Mouse (Mus musculus): ENCODE measurements around the gene S100a10.
"Not testable (repeated sequence)": the region's sequence is repeated elsewhere in the genome, so short reads cannot be mapped to it uniquely, and the experiment has no call there.

The S100a10 gene

DNA sequence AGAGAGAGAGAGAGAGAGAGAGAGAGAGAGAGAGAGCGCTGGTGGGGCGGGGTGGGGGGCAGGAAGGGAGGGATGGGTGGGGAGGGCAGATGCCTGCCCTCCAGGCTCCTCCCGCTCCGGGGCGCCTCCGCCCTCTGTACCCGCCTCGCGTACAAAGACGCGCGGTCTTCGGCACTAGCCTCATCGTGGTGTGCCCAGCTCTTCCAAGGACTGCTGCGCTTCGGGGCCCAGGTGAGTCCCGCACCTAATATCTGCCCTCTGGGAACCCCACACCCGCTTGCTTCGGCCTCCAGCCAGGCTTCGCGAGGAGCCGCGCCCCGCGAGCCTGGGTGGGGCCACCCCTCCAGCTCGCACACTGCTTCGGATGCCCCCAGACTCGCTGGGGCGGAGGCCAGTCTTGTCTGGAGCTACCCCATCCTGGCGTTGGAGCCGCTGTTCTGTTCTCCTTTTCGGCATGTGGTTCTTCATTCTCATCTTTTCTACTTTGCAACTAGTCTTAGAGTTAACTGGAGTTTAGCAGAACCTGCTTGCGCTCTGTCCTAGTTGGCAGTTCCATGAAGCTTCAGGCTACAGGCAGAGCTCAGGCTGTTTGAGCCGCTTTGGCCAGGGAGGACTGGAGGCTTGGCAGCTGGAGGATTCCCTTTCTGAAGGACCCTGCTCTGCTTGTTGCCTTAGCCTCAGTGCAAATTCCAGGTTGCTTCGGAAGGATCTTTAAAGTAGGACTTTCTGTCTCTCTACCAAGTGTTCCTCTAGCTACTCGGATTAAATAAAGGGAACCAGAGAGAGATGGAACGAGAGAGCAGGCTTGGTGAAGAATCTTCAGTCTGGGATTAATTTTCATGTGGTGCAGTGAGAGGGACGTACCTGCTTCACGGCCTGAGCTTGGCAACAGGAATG lies at the start of gene S100a10:
Gene S100a10 (plus strand): TSS at position 100 of the 897 bp plus-strand sequence.
- DNase-seq = peak; percentile 84 to 88

DNA sequence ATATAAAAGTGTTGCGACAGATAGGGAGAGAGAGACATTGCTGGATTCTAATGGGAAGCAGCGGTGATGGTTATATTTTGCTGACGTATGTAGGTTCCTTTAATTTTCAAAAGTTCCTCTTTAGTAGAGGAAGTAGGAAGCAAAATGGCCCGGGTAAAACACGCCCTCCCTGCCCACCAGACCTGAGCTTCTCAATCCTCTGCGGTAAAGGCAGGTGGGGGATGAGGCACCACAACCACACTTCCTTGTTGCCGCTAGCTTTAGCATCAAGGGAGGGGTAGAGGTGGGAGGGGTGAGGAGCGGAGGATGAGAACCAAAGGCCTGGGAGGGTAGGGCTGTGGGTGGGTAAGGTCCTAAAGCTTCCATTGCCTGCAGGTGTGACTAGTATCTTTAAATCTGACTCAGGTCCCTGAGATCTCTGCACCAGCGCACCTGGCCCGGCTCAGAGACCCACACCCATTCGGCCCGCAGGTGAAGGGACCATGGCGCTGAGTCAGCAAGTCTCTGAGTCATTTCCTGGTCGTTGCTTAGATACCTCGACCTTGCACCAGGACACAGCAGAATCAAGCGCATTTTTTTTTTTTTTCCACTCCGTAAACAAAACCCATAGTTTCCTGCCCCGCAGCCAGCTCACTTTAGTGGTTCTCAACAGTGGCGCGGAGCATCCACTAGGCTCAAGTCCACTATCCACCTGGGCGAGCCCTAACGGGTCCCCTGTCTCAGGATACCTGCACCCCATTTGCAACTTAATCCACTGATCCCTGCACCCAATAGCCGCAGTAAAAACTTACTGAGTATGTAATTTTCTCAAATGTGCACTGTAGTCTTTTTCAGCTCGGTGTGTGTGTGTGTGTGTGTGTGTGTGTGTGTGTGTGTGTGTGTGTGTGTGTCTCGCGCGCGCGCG lies 48.7 kb upstream of the S100a10 start:
- peak; percentile 85 to 86 for DNase-seq

DNA sequence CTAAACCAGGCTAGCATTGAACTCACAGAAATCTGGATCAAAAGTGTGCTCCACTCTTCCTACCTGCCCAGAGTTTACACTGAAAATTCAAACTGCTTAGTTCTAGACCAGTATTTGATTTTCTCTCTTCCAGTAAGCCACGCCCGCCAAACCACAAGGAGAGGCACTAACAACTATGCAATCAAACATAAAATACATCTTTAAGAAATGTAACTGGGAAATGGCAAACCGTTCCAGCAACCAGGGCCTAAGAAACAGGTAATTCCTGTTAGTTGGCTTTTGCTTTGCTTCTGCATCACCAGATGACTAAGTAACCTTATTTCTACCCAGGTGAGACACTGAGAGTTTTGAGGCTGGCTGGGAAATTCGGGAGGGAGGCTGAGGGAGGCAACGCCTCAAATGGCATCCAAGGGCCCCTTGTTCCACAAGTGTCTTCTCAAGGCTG lies 48.0 kb upstream of the S100a10 start:
- DNase-seq = peak; percentile 78 to 82

DNA sequence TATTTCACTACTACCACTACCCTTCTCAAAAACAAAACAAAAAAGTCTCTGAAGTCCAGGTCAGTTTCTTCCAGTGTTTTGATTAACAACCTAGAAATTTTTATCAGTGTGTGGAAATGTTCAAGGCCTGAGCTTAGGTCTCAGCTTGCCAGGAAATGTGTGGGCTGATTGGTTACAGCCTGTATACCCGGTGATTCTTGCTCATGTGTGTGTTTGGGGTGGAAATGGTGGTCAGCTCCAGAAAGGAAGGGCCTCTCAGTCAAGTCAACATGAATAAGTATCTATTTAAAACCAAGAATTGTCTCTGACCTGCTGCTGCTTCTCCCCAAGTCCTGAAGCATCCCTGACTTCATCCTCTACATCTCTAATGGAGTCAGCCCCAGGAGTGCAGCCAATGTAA lies 45.6 kb upstream of the S100a10 start:
- DNase-seq = no peak

DNA sequence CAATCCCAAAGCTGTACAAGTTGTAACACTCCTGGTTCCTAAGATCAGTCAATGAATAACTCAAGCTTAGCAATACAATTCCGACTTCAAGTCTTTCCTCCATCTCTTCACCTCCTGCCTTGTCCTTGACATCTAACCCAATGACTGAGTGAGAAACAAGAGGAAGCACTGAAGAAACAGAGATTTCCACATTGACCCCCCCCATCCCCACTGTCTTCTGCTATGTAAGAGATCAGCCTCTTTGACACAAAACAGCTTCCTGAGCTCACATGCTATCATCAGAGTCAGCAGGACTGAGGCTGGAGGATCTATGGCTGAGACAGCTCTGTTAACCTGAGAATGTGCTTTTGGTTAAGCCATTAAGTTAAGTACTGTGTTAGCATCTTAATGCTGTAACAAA lies 43.8 kb upstream of the S100a10 start:
- no peak for DNase-seq

DNA sequence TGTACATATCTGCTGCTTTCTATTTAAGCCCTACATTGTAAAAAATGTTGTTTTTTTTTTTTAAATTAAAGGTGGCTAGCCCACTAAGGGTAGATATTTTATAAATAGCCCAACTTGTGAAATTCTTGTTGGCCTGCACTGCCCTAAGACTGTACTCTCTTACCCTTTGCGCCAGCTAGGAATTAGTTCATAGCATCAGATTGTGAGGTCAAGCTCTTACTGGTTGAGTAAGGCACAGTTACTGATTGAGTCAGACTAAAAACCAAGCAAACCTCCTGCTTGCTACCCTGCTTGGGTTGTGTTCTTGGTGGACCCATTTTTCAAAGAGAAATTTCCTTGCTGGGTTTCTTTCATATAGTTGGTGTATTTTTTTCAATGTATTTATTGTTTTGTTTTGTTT lies 43.1 kb upstream of the S100a10 start:
- no peak for DNase-seq

DNA sequence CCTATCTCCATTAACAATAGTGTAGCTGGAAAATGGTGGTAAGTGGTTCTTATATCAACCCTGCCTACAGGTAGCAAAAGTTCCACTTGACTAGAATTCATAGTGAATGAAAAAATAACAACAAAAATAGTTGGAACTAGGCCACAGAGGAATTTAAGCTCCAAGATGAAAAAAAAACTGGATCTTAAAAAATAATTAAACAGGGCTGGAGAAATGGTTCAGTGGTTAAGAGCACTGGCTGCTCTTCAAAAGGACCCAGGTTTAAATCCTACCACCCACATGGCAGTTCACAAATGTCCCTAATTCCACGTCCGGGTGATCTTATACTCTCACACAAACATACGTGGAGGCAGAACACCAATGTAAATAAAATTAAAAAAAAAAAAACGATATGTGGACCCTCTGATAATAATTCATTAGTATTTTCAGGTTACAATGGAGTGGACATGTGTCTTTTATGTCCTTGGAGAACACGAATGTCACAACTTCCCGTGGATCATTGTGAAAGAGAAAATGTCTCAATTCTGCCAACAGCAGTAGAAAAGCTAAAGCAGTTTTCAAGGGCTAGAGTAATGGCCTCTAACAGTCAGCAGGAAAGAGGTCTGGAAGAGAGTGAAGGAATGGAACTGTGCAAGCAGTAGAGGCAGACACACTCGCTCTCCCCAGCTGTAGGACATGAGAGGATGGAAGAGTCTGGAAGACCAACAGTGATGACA lies 42.3 kb upstream of the S100a10 start:
- DNase-seq = no peak

DNA sequence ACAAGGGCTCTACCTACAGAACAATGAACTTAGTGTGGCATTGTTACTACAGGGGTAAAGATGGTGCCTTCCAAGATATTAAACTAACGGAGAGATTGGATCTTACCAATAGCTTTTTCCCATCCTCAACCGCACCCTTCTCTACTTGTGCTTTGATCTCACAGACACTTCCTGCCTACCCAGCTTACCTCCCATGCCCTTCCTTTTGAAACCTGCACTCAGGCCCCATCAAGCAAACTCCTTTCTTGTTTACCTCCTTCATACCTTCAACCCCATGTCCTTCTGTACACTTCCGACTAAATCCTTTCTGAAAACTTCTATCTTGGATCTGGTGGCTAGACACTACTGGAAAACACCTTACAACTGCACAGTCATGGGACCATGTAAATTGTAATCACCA lies 40.3 kb upstream of the S100a10 start:
- no peak for DNase-seq

DNA sequence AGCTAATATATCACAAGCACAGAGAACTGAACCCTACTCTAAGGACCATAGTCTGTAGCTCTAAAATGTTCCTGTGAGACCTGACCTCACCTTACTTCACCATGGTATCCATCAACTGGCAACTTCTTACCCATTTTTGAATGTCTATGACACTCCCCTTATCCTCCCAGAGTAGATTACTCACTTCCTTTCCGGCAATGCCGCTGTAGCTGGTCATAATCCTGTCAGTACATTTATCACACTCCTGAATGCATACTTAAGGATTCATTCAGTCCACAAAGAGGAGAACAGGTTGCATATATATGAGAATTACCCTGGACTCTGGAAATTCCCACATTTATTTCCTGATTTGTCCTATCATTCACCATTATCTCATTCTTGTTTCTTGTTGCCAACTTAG lies 37.5 kb upstream of the S100a10 start:
- no peak for DNase-seq

DNA sequence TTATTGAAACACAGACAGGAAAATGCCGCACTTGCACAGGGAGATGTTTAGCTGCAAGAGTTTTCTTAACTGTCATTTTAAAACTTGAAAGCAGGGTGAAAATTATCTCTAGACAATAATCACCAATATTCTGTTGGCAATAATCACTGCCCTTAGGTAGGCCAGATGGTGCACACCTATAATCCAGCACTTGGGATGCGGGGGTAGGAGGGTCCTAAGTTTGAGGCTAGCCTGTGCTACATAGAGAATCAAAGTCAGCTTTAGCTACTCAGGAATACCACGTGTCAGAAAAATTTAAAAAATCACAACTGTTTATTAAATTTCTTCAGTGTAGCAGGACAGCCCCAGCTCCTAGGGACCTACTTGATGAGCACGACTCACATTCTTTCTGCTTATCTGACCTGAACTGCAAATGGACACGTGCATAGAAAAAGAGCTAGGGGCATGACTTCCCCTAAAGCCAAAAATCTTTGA lies 35.0 kb upstream of the S100a10 start:
- no peak for DNase-seq

DNA sequence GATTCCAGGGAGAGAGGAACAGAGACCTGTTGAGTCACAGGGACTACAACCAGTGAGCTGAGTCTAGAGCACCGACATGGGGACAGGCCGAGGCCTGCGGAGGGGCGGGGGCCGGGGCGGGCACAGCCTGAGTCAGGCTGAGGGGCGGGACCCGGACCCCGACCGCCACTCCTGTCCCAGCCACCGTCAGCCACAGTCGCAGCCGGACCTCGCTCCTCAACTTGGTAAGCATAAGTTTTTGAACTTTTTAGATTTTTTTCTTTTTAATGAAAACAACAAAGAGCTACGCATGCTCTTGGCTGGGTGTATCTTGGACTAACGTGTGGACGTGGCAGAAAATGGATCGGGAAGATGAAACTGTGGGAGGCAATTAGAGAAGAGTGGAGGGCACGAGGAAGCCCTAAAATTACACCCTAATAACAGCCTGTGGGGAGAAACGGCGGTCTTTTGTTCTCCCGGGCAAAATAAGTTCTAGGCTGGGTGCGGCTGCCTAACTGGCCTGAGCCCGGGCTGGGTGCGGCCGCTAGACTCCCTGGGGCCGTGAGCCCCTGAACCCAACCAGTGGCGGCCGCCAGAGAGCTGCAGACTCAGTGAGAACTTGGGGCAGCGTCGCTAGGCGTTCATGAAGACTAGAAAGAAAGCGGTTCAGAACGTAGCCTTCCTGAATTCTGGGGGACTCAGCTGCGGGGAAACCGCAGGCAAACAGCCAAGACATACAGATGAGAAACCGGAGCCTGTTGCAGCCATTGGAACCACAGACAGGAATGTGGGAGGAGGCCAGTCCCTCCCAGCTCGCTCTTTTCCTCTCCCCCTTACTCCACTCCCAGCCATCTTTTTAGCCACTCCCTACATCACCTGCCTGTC lies 34.3 kb upstream of the S100a10 start, which contains the start of gene S100a11:
Gene S100a11 (plus strand): TSS at position 159 of the 864 bp plus-strand sequence.
- peak; percentile 77 to 82 for DNase-seq

DNA sequence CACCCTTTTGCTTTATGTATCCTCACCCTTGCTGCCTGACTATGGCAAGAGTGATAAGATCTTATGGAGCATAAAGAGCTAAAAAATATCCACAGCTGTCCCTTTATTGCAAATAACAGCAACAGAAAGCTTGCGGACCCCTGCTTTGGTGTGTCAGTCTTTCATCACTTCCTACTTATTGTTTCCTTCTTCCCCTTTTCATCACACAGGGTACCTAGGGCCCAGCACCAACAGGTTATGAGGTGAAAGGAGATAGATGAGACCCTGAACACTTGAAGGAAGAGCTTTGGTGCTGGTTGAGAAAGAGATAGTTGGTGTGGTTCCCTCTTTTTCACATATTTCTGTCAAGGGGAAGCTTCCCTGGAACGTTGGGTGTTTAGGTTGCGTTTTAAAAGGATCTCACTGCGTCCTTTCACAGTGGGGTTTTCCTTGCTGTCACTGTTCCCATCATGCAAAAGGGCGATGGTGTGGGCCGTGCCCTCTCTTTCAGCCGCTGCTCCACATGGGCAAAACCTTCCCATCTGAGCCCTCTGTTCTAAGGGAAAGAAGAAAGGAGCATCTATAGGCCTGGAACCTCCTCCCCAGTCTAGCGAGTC lies 33.3 kb upstream of the S100a10 start:
- peak in 1 of 2 experiments; percentile 6 for DNase-seq

DNA sequence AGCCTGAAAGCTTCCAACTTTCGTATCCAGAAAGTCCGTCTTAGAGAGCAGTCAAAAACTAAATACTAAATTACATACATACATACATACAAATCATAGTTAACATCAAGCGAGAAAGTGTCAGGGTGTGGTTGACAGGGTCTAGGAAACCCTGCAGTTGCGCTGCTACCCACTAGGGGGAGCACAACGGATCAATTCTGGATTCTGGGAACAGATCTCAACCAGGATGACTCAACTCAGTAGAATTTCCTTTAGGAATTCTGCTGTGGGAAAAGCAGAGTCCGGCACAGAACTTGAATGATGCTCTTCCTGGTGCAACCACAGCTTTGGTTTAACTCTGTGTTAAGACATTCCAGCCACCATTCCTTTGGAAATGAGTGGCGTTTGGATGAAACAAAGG lies 32.3 kb upstream of the S100a10 start:
- DNase-seq = peak; percentile 69 to 77

DNA sequence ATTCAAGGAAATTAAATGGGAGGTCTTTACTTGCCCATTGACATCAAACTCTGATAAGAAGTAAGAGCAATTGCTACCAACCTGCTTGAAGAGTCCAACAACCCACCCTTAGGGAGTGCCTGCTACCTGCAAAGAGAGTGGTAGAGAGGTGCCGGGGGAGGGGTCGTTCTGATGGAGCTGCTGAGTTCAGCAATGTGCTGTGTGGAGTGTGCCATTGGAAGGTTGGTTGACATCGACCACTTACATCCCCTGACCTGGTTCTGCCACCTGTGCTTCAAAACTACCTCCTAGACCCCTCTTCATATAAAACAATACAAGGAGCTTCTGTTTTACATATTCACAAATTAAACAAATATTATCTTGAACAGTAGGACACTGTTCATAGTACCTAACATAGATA lies 27.6 kb upstream of the S100a10 start:
- no peak for DNase-seq

DNA sequence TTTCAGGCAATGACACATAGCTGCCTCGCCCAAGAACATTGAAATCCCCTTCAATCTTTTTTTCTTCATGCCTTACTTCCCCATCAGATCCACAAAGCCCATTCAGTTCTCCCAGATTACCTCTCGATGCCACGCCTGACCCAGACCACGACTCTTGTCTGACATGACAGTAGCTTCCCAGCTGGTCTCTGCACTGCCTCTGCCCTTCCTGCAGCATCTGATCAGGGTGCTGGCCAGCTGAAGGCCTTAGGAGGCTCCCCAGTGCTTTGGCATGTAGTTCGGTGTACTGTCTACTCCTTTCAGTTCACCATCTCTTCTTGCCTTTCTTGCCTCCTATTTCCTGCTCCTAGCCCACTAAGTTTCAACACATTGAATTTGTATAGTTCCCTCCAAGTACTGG lies 26.1 kb upstream of the S100a10 start:
- no peak for DNase-seq

DNA sequence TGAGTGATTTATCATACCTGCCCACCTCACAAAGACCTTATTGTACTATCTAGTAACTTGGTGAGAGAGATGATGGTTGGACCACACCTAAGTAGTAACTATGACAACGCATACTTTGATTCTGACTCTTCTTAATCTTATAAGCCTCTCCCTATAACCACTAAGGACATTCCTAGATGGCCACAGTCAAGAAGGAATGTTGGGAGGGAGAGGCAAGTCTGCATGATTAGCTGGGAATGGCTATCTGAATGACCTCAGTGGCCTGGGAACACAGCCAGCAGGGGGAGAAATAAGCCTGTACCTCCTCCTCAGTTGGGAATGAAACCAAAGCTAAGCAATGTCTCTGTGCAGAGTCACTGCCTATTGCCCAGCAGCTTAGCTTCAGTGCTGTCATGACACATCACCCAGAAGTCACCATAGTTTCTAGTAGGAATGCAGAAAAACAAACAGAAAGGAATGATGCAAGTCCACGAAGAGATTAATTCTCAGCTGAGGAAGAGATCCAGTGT lies 17.8 kb upstream of the S100a10 start:
- DNase-seq = peak; percentile 62 to 69

DNA sequence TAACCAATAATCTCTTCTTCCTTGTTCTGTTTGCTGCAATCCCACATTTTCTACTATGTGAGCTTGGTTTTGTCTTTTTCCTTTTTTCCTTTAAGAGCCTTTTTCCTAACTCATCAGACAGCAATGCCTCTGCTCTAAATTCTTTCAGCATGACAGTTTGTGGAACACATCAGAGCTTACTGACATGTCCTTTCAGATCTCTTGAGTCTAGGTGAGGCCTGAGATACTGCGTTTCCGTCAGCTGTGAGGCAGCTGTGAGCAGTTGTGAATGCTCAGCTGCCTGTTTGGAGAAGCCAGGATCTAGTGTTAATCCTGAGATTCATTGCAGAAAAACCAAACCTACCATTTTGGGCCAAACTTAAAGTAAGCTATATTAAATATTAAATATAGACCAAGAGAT lies 16.4 kb upstream of the S100a10 start:
- DNase-seq = no peak

DNA sequence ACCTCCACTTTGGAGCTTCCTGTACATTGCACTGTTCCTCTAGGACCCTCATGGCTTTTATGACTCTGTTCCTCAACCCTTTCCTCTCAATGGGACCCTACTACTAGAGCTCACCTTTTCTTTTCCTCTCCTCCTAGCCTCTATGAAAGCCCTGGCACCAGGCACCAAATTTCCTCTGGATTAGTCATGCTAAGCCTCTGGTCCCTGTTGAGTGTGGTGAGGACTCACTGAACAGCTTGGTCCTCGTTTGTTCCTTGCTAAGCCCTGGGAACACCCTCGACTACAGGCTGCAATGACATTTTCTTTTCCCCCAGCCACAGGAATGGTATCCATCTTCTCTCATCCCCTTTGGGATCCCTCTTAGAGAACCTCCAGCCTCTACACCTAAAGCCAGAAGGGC lies 13.4 kb upstream of the S100a10 start:
- DNase-seq = no peak

DNA sequence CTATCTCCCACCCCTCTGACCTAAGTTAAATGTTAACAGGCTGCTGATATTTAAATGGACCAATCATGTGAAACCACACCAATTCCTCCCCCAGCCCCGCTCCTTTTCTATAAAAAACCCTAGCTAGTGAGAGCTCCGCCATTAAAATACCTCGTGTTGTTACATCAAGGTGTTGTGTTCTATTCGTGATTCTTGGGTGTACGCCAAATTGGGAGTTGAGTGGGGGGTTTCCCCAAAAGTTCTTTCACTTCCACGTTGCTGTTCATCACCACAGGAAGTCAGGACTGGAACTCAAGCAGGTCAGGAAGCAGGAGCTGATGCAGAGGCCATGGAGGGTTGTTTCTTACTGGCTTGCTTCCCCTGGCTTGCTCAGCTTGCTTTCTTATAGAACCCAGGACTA lies 10.7 kb upstream of the S100a10 start:
- DNase-seq = not testable (repeated sequence)

DNA sequence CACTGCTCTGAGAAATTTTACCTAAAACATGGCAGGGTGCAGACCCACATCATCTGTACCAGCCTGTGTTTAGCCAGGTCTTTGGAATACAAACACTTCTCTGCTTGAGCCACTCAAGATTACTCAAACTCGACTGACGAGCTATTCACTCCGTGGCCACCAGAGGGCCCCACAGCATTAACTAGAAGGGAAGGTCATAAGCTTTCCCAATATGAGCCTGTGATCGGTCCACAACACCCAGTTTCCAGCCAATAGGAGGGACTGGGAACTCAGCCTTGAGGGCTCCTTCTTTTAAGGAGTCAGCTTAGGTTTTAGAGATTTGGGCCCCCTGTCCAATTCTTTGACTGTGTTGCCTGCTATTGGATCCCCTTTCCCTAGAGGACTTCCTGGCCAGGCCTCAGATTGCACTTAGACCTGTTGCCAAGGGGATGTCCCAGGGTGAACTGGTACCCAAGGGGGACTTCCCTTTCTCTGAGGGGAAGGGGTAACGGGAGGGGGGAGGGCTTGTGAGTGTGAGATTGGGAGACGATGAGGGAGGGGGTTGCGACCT lies 7.7 kb upstream of the S100a10 start:
- DNase-seq = peak; percentile 88 to 90

Measured in lung, adult 18-20 months (tissue).